Mouse (Mus musculus) mesoderm, embryonic 11.5 days (tissue): Measurements from ENCODE around the gene Wsb1.

Experiments used
- DNase-seq: peaks from one replicate; pipeline ENCODE4 v3.0.0-alpha.2; 2012; ENCODE audit warnings: low read depth, low spot score

The Wsb1 gene

GRCm38 (mm10) chr11:79217133-79217532, 37.3 kb downstream of the Wsb1 start:
- no peak for DNase-seq

- no peak for DNase-seq
Measured at GRCm38 (mm10) chr11:79215539-79215938, 38.9 kb downstream of the Wsb1 start.

DNA sequence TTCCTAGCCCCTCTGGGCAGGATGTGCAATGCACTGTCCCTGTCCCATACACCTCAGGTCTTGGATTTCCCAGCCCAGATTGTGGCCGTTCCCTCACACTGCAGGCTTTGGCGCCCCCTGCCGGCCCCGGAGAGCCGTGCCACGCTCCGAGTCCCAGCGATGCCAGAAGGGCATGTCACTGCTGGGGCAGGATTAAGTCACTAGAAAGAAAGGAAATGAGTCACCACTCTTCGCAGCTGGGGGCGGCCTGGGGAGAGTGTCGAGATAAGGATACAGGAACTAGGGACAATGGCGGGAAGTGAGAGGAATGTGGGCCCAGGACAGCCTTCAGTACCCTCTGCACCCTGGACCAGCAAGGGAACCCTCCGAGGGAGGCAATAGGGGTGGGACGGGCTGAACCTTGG, 40.5 kb downstream of the Wsb1 start:
- DNase-seq, result peak; percentile 85

DNA sequence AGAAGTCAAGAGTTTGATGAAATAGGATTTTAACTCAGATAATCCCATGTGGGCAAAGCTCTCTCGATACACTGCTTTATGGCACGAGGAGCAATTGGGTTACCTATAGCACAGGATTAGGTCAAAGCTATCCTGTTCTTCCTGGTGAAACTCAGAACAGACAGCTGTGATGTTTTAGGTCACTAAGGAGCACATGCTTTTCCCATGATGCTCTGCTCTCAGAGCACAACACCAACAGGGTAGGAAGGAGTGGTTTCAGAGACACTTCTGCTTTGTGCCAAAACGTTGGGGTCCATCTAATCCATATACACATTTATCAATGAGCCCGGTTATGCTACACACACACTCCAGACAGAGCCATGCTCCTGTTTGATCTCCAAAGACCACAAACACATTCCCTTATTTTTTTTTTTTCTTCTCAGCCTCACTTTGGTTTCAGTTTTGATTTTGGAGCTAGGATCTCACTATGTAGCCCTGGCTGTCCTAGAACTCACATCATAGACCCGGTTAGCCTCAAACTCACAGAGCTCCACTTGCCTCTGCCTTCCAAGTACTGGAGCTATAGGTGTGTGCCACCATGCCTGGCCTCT, 44.5 kb downstream of the Wsb1 start:
- DNase-seq, result no peak

DNA sequence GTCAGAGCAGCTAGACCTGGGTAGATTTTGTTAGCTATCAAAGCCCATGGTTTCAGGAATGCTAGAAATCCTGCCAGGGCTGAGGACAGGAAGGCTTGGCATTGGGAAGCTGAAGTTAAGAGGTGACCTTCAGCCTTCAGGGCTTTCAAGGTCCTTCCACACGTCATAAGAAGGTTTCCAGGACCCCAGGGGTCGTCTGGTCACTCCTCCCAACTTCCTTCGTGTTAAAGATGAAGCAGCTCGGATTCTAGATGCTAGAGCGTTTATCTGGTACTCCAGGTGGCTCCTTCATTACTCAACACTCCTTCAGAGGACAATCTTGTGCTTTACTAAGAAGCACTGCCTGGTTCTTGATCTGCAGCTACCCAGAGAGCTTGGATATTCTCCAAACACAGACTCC, 45.4 kb downstream of the Wsb1 start:
- DNase-seq, result no peak

GRCm38 (mm10) chr11:79208462-79208861, 46.0 kb downstream of the Wsb1 start:
- DNase-seq, result no peak

DNA sequence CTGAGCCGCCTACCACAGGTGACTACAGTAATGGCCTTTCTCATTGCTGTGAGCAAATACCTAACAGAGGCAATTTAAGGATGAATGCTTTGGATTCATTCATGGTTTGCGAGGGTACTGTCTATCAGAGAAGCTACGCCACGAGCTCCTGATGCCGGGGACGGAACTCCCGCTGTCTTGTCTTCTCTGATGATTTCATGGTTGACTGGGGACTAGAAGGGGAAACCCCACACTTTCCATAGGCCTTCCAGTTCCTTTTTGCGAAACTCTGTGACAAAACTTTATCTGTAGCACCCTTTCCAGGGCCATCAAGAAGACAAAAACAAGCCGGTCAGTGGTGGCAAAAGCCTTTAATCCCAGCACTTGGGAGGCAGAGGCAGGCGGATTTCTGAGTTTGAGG, 46.8 kb downstream of the Wsb1 start:
- no peak for DNase-seq

- no peak for DNase-seq
Measured at GRCm38 (mm10) chr11:79204444-79204843, 50.0 kb downstream of the Wsb1 start.

DNA sequence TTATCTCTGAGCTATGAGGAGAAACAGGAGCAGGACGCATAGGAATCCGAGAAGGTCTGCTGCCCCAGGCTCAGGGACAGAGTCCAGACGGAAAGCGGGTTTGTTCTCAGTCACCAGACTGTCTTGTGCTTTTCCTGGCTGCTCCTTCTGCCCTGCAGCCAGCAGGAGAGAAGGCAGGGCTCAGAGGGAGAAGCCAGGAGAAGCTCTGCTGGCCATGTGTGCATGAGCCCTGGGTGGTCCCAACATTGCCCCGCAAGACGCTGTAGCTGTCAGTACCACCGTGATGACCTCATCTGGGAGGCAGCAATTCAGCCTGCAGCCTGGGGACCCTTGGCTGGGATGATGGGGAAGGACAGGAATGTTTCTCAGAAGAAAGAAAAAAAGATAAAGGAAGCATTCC, 54.0 kb downstream of the Wsb1 start:
- peak; percentile 66 for DNase-seq

DNA sequence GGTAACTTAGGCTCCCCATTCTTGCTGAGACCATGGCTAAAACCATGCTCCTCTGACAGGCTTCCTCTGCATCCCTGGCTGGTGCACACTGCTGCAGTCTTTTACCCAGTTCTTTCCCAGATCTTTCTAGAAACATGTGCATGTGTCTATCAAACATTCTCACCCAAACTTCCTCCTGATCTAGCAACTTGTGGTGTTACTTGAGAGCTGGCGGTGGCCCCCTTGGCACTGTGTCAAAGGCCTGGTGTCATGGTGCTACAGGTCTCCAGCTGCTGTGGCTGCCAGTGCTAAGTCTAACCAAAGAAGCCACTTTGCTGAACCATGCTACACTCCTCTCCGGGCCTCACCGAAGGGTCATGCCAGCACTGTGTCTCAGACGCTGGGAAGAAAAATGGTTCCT, 55.9 kb downstream of the Wsb1 start:
- no peak for DNase-seq

GRCm38 (mm10) chr11:79197846-79198235, 56.6 kb downstream of the Wsb1 start:
- no peak for DNase-seq

- no peak for DNase-seq
Measured at GRCm38 (mm10) chr11:79196876-79197845, 57.3 kb downstream of the Wsb1 start.

DNA sequence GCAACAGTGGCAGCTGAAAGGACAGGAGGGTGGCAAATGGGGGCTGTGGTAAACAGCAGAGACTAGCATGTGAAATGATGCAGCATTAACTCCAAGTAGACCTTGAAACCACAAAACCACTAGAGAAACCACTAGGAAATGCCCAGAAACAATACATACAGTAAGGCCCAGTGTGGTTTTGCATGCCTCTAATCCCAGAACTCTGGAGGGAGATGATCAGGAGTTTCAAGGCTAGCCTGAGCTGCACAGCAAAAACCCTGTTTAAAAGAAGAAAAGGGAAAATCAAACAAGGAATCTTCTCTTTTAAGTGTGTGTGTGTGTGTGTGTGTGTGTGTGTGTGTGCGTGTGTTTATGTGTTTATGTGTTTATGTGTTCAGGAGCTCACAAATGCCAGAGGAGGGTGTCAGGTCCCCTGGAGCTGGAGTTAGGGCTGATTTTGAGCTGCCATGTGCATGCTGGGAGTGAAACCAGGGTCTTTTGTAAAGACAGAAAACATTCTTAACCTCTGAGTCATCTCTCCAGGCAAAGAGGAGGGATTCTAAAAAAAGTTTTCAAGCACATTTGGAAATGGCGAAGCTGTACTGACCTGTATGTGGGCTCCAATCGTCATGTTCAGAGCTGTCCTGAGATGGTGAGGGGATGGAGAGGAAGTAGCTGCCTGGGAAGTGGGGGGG, 58.1 kb downstream of the Wsb1 start:
- peak; percentile 18 for DNase-seq

DNA sequence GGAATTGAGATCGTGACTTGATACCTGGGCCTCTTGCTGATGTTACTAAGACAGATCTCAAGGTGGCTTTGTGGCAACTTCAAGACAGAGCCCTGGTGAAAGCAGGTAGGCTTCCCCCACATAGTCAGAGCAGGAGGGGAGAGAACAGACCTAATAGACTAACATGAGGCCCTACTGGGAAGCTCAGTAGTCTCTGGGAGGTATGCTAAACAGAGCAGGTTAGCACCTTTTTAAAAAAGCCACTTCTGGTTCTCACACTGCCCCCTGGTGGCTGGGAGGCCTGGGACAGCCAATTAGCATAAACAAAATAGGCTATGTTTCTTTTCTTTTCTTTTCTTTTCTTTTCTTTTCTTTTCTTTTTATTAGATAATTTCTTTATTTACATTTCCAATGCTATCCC, 62.3 kb downstream of the Wsb1 start:
- no peak for DNase-seq

- no peak for DNase-seq
Measured at GRCm38 (mm10) chr11:79191214-79191613, 63.3 kb downstream of the Wsb1 start.

- DNase-seq, result no peak
Measured at GRCm38 (mm10) chr11:79190257-79190656, 64.2 kb downstream of the Wsb1 start.
